Mouse (Mus musculus) megakaryocyte, embryonic 14.5 days (primary cell): Measurements from ENCODE around the gene Atp1a2. TPM values are rescaled to one million over a fixed set of nuclear protein-coding genes. Genes with fewer than 3 reads are reported as not detected.

Experiments used
- H3K27me3 ChIP-seq: replicated peaks from 2 replicates; pipeline ENCODE3; 2012; ENCODE audit warnings: inconsistent platforms
- H3K36me3 ChIP-seq: replicated peaks from 2 replicates; pipeline ENCODE3; 2012; ENCODE audit warnings: low read length, inconsistent platforms, mixed read lengths
- H3K4me1 ChIP-seq: 2 replicates; pipeline ENCODE4 v1.6.1; 2012; ENCODE audit warnings: inconsistent platforms
- H3K4me3 ChIP-seq: replicated peaks from 2 replicates; pipeline ENCODE3; 2012; ENCODE audit warnings: moderate library complexity, mild to moderate bottlenecking, inconsistent platforms
- H3K9me3 ChIP-seq: 2 replicates; pipeline ENCODE4 v1.6.1; 2012; ENCODE audit warnings: inconsistent platforms
- FLI1 ChIP-seq: IDR thresholded peaks from 2 replicates; pipeline ENCODE4 v1.6.1; 2012; ENCODE audit warnings: low read length, inconsistent platforms, mixed read lengths
- GATA1 ChIP-seq: IDR thresholded peaks from 3 replicates; pipeline ENCODE4 v1.6.1; 2012; ENCODE audit warnings: mixed read lengths, low read length, inconsistent platforms, borderline replicate concordance
- polyA plus RNA-seq: library from polyadenylated mRNA; stranded (reverse); fragments of >175 nt; gene quantifications from 2 replicates; pipeline ENCODE4 v1.2.3, GENCODE M21; 2012; ENCODE audit warnings: low replicate concordance; ENCODE audit not compliant: insufficient read depth

Atp1a2 gene
- 0.03 TPM in 1 of 2 replicates, not detected in the other for polyA plus RNA-seq

DNA sequence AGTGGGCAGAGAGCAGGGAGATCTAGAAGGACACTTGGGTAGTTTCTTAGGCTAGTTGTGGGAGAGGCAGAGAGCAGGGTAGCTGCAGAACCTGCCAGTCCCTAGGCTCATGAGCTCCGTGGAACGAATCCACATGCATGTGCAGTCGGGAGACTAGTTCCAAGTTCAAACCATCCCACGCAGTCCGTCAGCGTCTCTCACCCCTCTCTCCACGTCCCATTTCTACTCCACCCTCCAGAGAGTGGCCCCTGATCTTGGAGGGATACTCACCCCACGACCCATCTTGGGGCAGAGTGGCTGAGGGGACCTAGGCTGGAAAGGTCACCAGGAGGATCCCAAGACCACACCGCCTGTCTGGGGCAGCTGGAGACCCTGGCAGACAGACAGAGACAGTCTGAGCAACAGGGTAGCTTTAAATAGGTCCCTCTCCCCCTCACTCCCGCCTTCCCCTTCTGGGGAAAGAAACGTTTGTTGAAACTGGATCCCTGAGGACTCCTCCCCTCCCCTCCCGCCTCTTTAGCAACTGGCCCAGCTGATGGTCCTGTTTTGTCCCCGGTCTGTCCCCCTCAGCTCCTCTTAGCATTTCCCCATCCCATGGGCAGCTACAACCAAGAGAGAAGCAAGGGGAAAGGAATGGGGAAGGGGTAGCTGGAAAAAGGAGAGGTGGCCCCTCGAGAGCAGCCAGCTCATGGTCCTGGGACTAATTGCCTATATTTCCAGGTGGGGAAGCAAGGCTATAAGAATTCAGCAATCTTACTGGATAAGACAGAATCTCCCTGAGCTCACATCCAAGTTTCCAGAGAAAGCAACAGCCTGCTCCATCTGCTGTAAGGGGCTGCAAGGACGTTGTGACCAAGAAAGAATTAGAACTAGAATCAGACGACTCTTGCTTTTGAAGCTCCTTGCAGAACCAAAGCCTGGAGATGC, at the start of gene Atp1a2:
Atp1a2 (minus strand) TSS at position 454 of the 927 bp plus-strand sequence.
- H3K9me3 ChIP-seq = no peaks in the 10 kb centered on the region
- H3K4me1 ChIP-seq = peaks cover 15% of the 10 kb centered on the region
- H3K36me3 ChIP-seq = no peaks in the 10 kb centered on the region
- TF ChIP-seq FLI1 (no peak), GATA1 (no peak)
- no peak within 1 kb of the TSS for H3K4me3 ChIP-seq
- H3K27me3 ChIP-seq = peaks cover 79% of the 10 kb centered on the region

DNA sequence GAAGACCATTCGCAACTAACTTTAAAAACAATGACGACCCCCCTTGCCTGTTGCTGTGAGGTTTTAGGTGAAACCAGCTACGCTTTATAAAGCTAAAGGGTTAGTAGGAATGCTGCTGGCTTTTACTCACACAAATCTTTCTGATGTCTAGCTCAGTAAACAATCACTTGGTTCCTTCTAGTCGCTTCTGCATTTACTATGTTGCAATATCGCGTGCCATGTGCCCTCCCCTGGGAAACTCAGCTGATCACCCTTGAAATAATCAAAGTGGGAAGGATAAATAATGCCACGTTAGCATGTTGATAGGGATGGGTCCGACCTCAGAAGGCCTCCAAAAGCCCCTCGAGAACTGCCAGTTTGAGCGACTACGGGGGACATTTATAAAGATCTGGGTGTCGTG, 49.5 kb upstream of the Atp1a2 start:
- TF ChIP-seq GATA1 = no peak
- no peak for TF ChIP-seq FLI1
- H3K36me3 ChIP-seq = no peaks in the 10 kb centered on the region
- H3K27me3 ChIP-seq = peaks cover 88% of the 10 kb centered on the region
- no peaks in the 10 kb centered on the region for H3K9me3 ChIP-seq
- H3K4me3 ChIP-seq = no peak overlapping the region
- H3K4me1 ChIP-seq = peaks cover 21% of the 10 kb centered on the region

DNA sequence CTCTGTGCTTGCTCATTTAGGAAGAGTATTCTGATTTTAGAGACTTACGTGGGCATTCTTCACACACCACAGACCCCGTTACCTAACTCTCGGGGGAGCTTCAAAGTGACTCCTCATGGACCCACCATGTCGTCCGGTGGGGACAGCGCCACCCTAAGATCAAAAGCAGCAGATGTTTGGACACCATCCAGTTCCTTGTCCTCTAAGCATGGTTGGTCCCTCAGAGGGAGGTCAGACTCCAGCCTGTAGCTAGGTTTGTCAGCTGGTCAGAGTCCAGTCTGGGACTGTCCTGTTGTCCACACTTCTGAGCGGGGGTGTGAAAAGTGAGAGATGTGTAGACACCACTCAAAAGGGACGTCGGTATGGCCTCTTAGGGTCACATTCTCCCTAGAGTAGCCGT, 48.8 kb upstream of the Atp1a2 start:
- H3K4me1 ChIP-seq = peaks cover 16% of the 10 kb centered on the region
- TF ChIP-seq FLI1 = no peak
- TF ChIP-seq GATA1 = no peak
- H3K36me3 ChIP-seq = no peaks in the 10 kb centered on the region
- H3K9me3 ChIP-seq = no peaks in the 10 kb centered on the region
- peaks cover 90% of the 10 kb centered on the region for H3K27me3 ChIP-seq
- H3K4me3 ChIP-seq = no peak overlapping the region

DNA sequence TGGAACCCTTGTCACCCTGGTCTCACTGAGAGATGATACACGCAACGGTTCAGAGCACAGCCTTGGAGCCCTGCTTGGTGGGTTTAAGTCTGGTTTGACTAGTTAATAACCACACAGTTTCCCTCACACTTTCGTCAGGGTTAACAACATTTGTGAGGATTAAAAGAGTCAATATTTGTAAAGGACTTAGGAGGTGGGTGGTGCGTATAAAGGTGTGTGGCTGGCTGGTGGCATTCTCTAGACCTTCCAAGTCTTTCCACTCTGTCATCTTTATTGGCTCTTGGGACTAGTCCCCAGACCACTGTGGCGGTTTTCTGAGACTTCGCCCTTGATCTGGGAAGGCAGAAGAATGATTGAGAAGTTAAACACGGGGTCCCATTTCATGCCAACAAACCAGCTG, 47.0 kb upstream of the Atp1a2 start:
- Histone ChIP-seq H3K27me3 (peaks cover 88% of the 10 kb centered on the region), H3K36me3 (no peaks in the 10 kb centered on the region), H3K4me1 (peaks cover 22% of the 10 kb centered on the region), H3K4me3 (no peak overlapping the region), H3K9me3 (no peaks in the 10 kb centered on the region)
- TF ChIP-seq GATA1 = no peak
- TF ChIP-seq FLI1 = no peak

DNA sequence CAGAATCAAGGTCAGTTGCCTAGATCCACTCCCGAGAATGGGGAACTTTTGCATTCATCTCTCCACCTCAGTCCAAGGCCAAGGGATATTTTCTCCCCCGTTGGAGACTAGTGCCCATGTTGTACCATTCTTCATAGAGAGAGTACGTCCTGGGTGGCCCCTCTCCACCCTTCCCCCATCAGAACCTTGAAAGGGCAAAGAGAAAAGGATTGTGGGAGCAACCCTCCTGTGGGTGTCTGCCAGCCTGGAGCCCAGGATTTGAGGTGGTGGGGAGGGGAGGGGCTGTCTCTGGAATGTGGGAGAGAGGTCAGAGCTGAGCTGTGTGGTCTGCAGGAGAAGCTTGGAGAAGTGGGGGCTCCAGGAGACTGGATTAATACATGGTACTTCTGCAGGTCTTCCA, 46.0 kb upstream of the Atp1a2 start:
- Histone ChIP-seq H3K4me1 (peaks cover 22% of the 10 kb centered on the region), H3K36me3 (no peaks in the 10 kb centered on the region), H3K27me3 (peaks cover 87% of the 10 kb centered on the region), H3K4me3 (no peak overlapping the region), H3K9me3 (peaks cover 4% of the 10 kb centered on the region; the same call in 1 of the 2 replicates)
- TF ChIP-seq GATA1 = no peak
- TF ChIP-seq FLI1 = no peak

DNA sequence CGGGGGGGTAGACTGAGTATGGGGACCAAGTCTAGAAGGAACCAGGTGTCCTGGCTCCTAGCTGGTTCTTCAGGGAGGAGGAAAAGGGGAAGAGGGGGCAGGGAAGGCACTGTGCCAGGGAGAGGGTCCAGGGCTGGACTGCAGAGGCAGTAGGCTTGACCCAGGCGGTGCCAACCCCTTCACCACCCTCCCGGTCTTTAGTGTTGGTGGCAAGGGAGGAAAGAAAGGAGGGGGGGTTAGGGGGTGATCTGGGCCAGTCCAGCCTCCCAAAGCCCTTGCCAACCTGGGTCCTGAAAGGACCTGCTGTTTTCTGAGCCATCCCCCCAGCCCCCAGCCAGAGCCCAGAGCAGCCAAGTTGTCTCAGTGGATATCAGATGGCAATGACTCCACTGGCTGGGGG, 44.9 kb upstream of the Atp1a2 start:
- peaks cover 22% of the 10 kb centered on the region for H3K4me1 ChIP-seq
- no peak for TF ChIP-seq GATA1
- no peak for TF ChIP-seq FLI1

DNA sequence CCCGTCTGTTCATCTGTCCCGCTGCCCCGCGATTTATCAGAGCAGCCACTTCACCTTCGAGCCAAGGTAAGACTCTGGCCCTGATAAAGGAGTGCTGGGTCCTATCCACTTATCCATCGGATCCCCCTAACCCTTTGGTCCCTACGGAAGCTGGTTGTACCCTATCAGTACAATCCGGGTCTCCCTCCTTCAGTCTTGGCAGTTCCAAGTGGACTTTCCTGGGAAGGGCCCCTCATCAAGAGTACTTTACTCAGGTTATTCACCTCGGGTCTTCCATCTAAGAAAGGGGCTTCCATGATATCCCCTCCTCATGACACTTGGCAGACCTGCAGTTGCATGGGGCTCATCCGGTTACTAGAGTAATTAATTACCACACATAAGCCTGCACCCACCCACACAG, 43.5 kb upstream of the Atp1a2 start:
- Histone ChIP-seq H3K4me3 (peak overlapping the region; percentile 87), H3K4me1 (peaks cover 22% of the 10 kb centered on the region), H3K9me3 (peaks cover 4% of the 10 kb centered on the region; the same call in 1 of the 2 replicates), H3K36me3 (no peaks in the 10 kb centered on the region), H3K27me3 (peaks cover 85% of the 10 kb centered on the region)
- no peak for TF ChIP-seq FLI1

More for the DNA sequence above, 44.9 kb upstream of the Atp1a2 start:
- H3K9me3 ChIP-seq = peaks cover 4% of the 10 kb centered on the region; the same call in 1 of the 2 replicates
- no peaks in the 10 kb centered on the region for H3K36me3 ChIP-seq
- H3K4me3 ChIP-seq = no peak overlapping the region
- peaks cover 88% of the 10 kb centered on the region for H3K27me3 ChIP-seq

DNA sequence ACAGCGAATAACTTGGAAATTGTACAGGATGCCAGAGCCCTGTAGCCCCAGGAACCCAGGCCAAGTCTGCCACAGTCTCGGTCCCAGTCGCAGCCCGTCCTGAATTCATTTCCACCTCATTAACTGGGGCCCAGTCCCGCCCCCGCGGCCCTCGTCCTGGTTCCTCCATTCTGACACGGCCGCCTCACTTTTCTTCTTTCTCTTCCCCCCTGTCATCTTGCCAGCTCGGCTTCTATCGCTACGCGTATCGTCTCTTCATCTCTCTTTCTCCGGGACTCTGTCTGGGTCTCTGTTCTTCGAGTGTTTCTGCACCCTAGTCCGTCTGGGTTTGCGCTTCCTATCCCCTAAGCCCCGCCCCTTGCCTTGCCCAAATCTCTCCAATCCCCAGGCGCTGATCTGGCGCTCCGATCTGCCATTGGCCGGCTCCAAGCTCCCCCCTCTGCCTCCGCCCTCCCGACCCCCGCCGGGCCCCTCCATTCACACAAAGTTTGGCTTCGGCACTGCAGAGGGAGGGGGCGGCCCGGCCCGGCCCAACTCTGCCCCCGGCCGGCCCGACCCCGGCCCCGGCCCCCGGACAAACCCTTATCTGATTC, 43.0 kb upstream of the Atp1a2 start, which contains the start of gene Kcnj10:
Kcnj10 (plus strand) TSS at position 482 of the 593 bp plus-strand sequence.
- Histone ChIP-seq H3K9me3 (peaks cover 4% of the 10 kb centered on the region; the same call in 1 of the 2 replicates), H3K27me3 (peaks cover 84% of the 10 kb centered on the region), H3K4me1 (peaks cover 18% of the 10 kb centered on the region), H3K4me3 (peak within 1 kb of the TSS; percentile 87), H3K36me3 (no peaks in the 10 kb centered on the region)
- no peak for TF ChIP-seq FLI1
- TF ChIP-seq GATA1 = no peak

DNA sequence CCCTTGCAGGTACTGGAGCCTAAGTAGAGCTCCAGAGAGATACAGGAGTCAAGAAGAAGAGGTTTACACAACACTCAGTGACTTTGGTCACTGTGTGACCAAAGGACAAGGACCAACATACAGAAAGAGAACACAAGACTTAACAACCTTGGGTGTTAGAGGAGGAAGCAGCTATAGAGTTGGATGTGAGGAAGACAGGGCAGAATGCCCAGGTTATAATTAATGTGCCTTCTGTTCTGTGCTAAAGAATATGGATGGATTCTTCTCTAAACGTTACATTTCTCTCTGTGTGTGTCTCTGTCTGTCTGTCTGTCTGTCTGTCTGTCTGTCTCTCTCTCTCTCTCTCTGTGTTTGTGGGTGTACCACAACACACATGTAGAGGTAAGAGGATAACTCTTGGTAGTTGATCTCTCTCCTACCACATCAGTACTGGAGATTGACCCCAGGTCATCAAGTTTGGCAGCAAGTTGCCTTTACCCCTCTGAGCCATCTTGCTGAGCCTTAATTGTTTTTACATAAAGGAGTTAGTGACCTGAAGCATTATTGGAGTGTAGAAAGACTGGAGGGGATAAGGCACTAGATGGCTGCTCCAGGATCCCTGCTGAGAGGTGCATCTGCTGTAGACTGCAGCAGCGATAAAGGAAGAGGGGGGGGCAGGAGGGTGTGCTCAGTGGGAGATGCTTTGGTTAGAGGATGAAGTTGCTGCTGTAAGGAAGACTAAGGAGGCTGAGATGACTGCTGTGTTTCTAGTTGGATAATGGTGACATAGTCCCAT, 39.7 kb upstream of the Atp1a2 start:
- TF ChIP-seq FLI1 (no peak), GATA1 (no peak)

More for the DNA sequence above, 39.7 kb upstream of the Atp1a2 start:
- H3K4me3 ChIP-seq = no peak overlapping the region
- no peaks in the 10 kb centered on the region for H3K36me3 ChIP-seq
- H3K27me3 ChIP-seq = peaks cover 84% of the 10 kb centered on the region
- H3K4me1 ChIP-seq = peaks cover 18% of the 10 kb centered on the region
- peaks cover 4% of the 10 kb centered on the region; the same call in 1 of the 2 replicates for H3K9me3 ChIP-seq
